Mouse (Mus musculus) brain, embryonic 14.5 days (tissue): ENCODE results near the gene Plxna1.

Experiments used
- CTCF ChIP-seq: fragments of 200-500 bp; IDR thresholded peaks from 2 replicates; pipeline ENCODE4 v1.5.1; 2012; ENCODE audit warnings: inconsistent platforms, mild to moderate bottlenecking, moderate library complexity, borderline replicate concordance; ENCODE audit not compliant: insufficient read depth, insufficient read length; ENCODE audit errors: extremely low read depth
- POLR2A ChIP-seq: fragments of 200-500 bp; IDR thresholded peaks from 2 replicates; pipeline ENCODE4 v1.6.1; 2012; ENCODE audit warnings: mild to moderate bottlenecking, inconsistent platforms, borderline replicate concordance; ENCODE audit not compliant: poor library complexity, insufficient read depth, insufficient read length, severe bottlenecking; ENCODE audit errors: extremely low read depth

GRCm38 (mm10) chr6:89384699-89385098, 22.3 kb upstream of the Plxna1 start:
- TF ChIP-seq CTCF (no peak), POLR2A (no peak)
